Mouse (Mus musculus) liver, embryonic 16.5 days (tissue): ENCODE data around the gene Tmem178b. TPM values are rescaled to one million over a fixed set of nuclear protein-coding genes. Genes with fewer than 3 reads are reported as not detected.

ENCODE experiments used
- ATAC-seq: fragments of 200-750 bp; cut with Nextera tagmentation; 2 replicates; pipeline ENCODE4 v1.8.0; 2017; ENCODE audit warnings: low read depth, mild to moderate bottlenecking, moderate number of reproducible peaks, moderate library complexity
- H3K27ac ChIP-seq: fragments of 300-500 bp; sonication (generic); 2 replicates; pipeline ENCODE4 v1.5.1; 2014; ENCODE audit warnings: mild to moderate bottlenecking, low read length
- H3K27me3 ChIP-seq: fragments of 300-500 bp; sonication (generic); 2 replicates; pipeline ENCODE4 v1.6.1; 2014; ENCODE audit warnings: low read depth, low read length, mixed read lengths; ENCODE audit not compliant: control insufficient read depth, insufficient read depth
- H3K36me3 ChIP-seq: fragments of 300-500 bp; sonication (generic); 2 replicates; pipeline ENCODE4 v1.6.1; 2014; ENCODE audit warnings: mild to moderate bottlenecking; ENCODE audit not compliant: control insufficient read depth, insufficient read depth
- H3K4me1 ChIP-seq: fragments of 300-500 bp; sonication (generic); 2 replicates; pipeline ENCODE4 v1.6.1; 2014; ENCODE audit warnings: low read depth, low read length, mixed read lengths; ENCODE audit not compliant: control insufficient read depth
- H3K4me2 ChIP-seq: fragments of 300-500 bp; sonication (generic); 2 replicates; pipeline ENCODE4 v1.6.1; 2014; ENCODE audit warnings: low read depth, low read length, mixed read lengths
- H3K4me3 ChIP-seq: fragments of 300-500 bp; sonication (generic); 2 replicates; pipeline ENCODE4 v1.5.1; 2014; ENCODE audit warnings: low read depth, mild to moderate bottlenecking, low read length
- H3K9ac ChIP-seq: fragments of 300-500 bp; sonication (generic); 2 replicates; pipeline ENCODE4 v1.6.1; 2014; ENCODE audit warnings: low read depth, low read length
- H3K9me3 ChIP-seq: fragments of 300-500 bp; sonication (generic); replicated peaks from 2 replicates; pipeline ENCODE4 v1.6.1; 2016; ENCODE audit warnings: low read length; ENCODE audit not compliant: control insufficient read depth
- WGBS: fragments of 180-500 bp; shearing (Covaris S2); extraction: QIAGEN DNeasy Blood & Tissue Kit; methylation state at CpG from one replicate; pipeline ENCODE4 v1.1.7; 2014; ENCODE audit not compliant: insufficient replicate concordance; 5-methylcytosine and 5-hydroxymethylcytosine counted together
- polyA plus RNA-seq: library from polyadenylated mRNA; unstranded; fragments of >200 nt; fragmentation: Nextera tagmentation; extraction: Ambion mirVana; gene quantifications from 2 replicates; pipeline ENCODE4 v1.2.1, GENCODE M21; 2015

Gene Tmem178b
- polyA plus RNA-seq, 1 experiment from 2014 or later = not detected

GRCm38 (mm10) chr6:39945670-39946440 lies 72.8 kb downstream of the Tmem178b start:
- Histone ChIP-seq H3K36me3 (no peaks in the 10 kb centered on the region), H3K27ac (no peak overlapping the region), H3K4me3 (no peak overlapping the region), H3K27me3 (no peaks in the 10 kb centered on the region), H3K9me3 (no peaks in the 10 kb centered on the region), H3K4me1 (no peaks in the 10 kb centered on the region), H3K4me2 (no peak overlapping the region), H3K9ac (no peak overlapping the region)
- no peak for ATAC-seq
- WGBS = 53% methylated on average over 5 of the region's 5 CpGs

GRCm38 (mm10) chr6:39946601-39947000 lies 73.5 kb downstream of the Tmem178b start:
- Histone ChIP-seq H3K27ac (no peak overlapping the region), H3K9me3 (no peaks in the 10 kb centered on the region), H3K4me2 (no peak overlapping the region), H3K27me3 (no peaks in the 10 kb centered on the region), H3K9ac (no peak overlapping the region), H3K36me3 (no peaks in the 10 kb centered on the region), H3K4me3 (no peak overlapping the region), H3K4me1 (no peaks in the 10 kb centered on the region)
- 63% methylated on average over 4 of the region's 4 CpGs for WGBS
- no peak for ATAC-seq

- Histone ChIP-seq H3K4me1 (no peaks in the 10 kb centered on the region), H3K4me2 (no peak overlapping the region), H3K9ac (no peak overlapping the region), H3K27me3 (no peaks in the 10 kb centered on the region), H3K27ac (no peak overlapping the region), H3K9me3 (no peaks in the 10 kb centered on the region), H3K4me3 (no peak overlapping the region), H3K36me3 (no peaks in the 10 kb centered on the region)
- WGBS = 60% methylated on average over 5 of the region's 5 CpGs
- ATAC-seq = no peak
These were observed 80.9 kb downstream of the Tmem178b start for GRCm38 (mm10) chr6:39953951-39954350.

GRCm38 (mm10) chr6:39955211-39955610 lies 82.1 kb downstream of the Tmem178b start:
- no peaks in the 10 kb centered on the region for H3K27me3 ChIP-seq
- H3K27ac ChIP-seq = no peak overlapping the region
- H3K9ac ChIP-seq = no peak overlapping the region
- H3K4me3 ChIP-seq = no peak overlapping the region
- no peaks in the 10 kb centered on the region for H3K9me3 ChIP-seq
- no peaks in the 10 kb centered on the region for H3K36me3 ChIP-seq
- 46% methylated on average over 2 of the region's 2 CpGs for WGBS
- H3K4me1 ChIP-seq = no peaks in the 10 kb centered on the region
- no peak for ATAC-seq
- H3K4me2 ChIP-seq = no peak overlapping the region

GRCm38 (mm10) chr6:39964606-39965005 lies 91.5 kb downstream of the Tmem178b start:
- WGBS = 49% methylated on average over 4 of the region's 4 CpGs
- H3K9me3 ChIP-seq = no peaks in the 10 kb centered on the region
- H3K27ac ChIP-seq = no peak overlapping the region
- no peak overlapping the region for H3K4me2 ChIP-seq
- no peak overlapping the region for H3K9ac ChIP-seq
- H3K36me3 ChIP-seq = no peaks in the 10 kb centered on the region
- ATAC-seq = no peak
- no peaks in the 10 kb centered on the region for H3K4me1 ChIP-seq
- no peak overlapping the region for H3K4me3 ChIP-seq
- no peaks in the 10 kb centered on the region for H3K27me3 ChIP-seq

GRCm38 (mm10) chr6:39970281-39970680 lies 97.2 kb downstream of the Tmem178b start:
- Histone ChIP-seq H3K27me3 (no peaks in the 10 kb centered on the region), H3K4me2 (no peak overlapping the region), H3K9ac (no peak overlapping the region), H3K9me3 (no peaks in the 10 kb centered on the region), H3K36me3 (no peaks in the 10 kb centered on the region), H3K4me1 (no peaks in the 10 kb centered on the region), H3K4me3 (no peak overlapping the region), H3K27ac (no peak overlapping the region)
- ATAC-seq = no peak

GRCm38 (mm10) chr6:39978942-39979341 lies 105.9 kb downstream of the Tmem178b start:
- Histone ChIP-seq H3K4me3 (no peak overlapping the region), H3K9ac (no peak overlapping the region), H3K27me3 (no peaks in the 10 kb centered on the region), H3K36me3 (no peaks in the 10 kb centered on the region), H3K4me1 (no peaks in the 10 kb centered on the region), H3K9me3 (no peaks in the 10 kb centered on the region), H3K4me2 (no peak overlapping the region), H3K27ac (no peak overlapping the region)
- no peak for ATAC-seq
- WGBS = 50% methylated on average over 4 of the region's 4 CpGs

- Histone ChIP-seq H3K4me2 (no peak overlapping the region), H3K9ac (no peak overlapping the region), H3K9me3 (no peaks in the 10 kb centered on the region), H3K27ac (no peak overlapping the region), H3K4me3 (no peak overlapping the region), H3K36me3 (no peaks in the 10 kb centered on the region), H3K4me1 (no peaks in the 10 kb centered on the region), H3K27me3 (no peaks in the 10 kb centered on the region)
- 60% methylated on average over 4 of the region's 4 CpGs for WGBS
- no peak for ATAC-seq
These were observed 117.7 kb downstream of the Tmem178b start for GRCm38 (mm10) chr6:39990772-39991171.

GRCm38 (mm10) chr6:39991922-39992321 lies 118.9 kb downstream of the Tmem178b start:
- Histone ChIP-seq H3K4me1 (no peaks in the 10 kb centered on the region), H3K9ac (no peak overlapping the region), H3K36me3 (no peaks in the 10 kb centered on the region), H3K27me3 (no peaks in the 10 kb centered on the region), H3K4me2 (no peak overlapping the region), H3K4me3 (no peak overlapping the region), H3K9me3 (no peaks in the 10 kb centered on the region), H3K27ac (no peak overlapping the region)
- ATAC-seq = no peak
- 53% methylated on average over 6 of the region's 6 CpGs for WGBS
